Mouse (Mus musculus): Measurements from ENCODE around the gene Upp1.

Upp1 gene

GRCm38 (mm10) chr11:9118050-9118420 lies at the start of gene Upp1:
TSS of gene Upp1 (plus strand) at chr11:9118103.
- DNase-seq (ENCODE audit: low read depth, low spot score): no peak

GRCm38 (mm10) chr11:9076444-9076843 lies 41.5 kb upstream of the Upp1 start:
- DNase-seq (ENCODE audit: low read depth, low spot score): no peak

- DNase-seq (ENCODE audit: low read depth, low spot score): no peak
Measured at GRCm38 (mm10) chr11:9113189-9113588, 4.7 kb upstream of the Upp1 start.

- peak; percentile 47 for DNase-seq (ENCODE audit: low read depth, low spot score)
Measured at GRCm38 (mm10) chr11:9115367-9116120, 2.4 kb upstream of the Upp1 start.

GRCm38 (mm10) chr11:9116121-9116520 lies 1.8 kb upstream of the Upp1 start:
- peak; percentile 95 for DNase-seq (ENCODE audit: low read depth, low spot score)

GRCm38 (mm10) chr11:9116916-9117315 lies 987 bp upstream of the Upp1 start:
- peak; percentile 94 for DNase-seq (ENCODE audit: low read depth, low spot score)

- peak; percentile 77 for DNase-seq (ENCODE audit: low read depth, low spot score)
Measured at GRCm38 (mm10) chr11:9117358-9118049, 399 bp upstream of the Upp1 start.

GRCm38 (mm10) chr11:9118421-9119121 lies 668 bp downstream of the Upp1 start:
- peak; percentile 90 for DNase-seq (ENCODE audit: low read depth, low spot score)

GRCm38 (mm10) chr11:9119231-9120020 lies 1.5 kb downstream of the Upp1 start:
- DNase-seq (ENCODE audit: low read depth, low spot score): peak; percentile 48

GRCm38 (mm10) chr11:9122315-9122714 lies 4.4 kb downstream of the Upp1 start:
- DNase-seq (ENCODE audit: low read depth, low spot score): peak; percentile 61

- no peak for DNase-seq (ENCODE audit: low read depth, low spot score)
Measured at GRCm38 (mm10) chr11:9126373-9127107, 8.6 kb downstream of the Upp1 start.

- DNase-seq (ENCODE audit: low read depth, low spot score): no peak
Measured at GRCm38 (mm10) chr11:9128110-9128509, 10.2 kb downstream of the Upp1 start.

GRCm38 (mm10) chr11:9129528-9129927 lies 11.6 kb downstream of the Upp1 start:
- no peak for DNase-seq (ENCODE audit: low read depth, low spot score)

- no peak for DNase-seq (ENCODE audit: low read depth, low spot score)
Measured at GRCm38 (mm10) chr11:9131688-9132087, 13.8 kb downstream of the Upp1 start.

- peak; percentile 80 for DNase-seq (ENCODE audit: low read depth, low spot score)
Measured at GRCm38 (mm10) chr11:9135589-9136246, 17.8 kb downstream of the Upp1 start.

- peak; percentile 86 for DNase-seq (ENCODE audit: low read depth, low spot score)
Measured at GRCm38 (mm10) chr11:9136471-9136870, 18.6 kb downstream of the Upp1 start.

GRCm38 (mm10) chr11:9145113-9145512 lies 27.2 kb downstream of the Upp1 start:
- DNase-seq (ENCODE audit: low read depth, low spot score): no peak

- peak; percentile 63 for DNase-seq (ENCODE audit: low read depth, low spot score)
Measured at GRCm38 (mm10) chr11:9146115-9146514, 28.2 kb downstream of the Upp1 start.

- DNase-seq (ENCODE audit: low read depth, low spot score): no peak
Measured at GRCm38 (mm10) chr11:9146683-9147082, 28.8 kb downstream of the Upp1 start.

GRCm38 (mm10) chr11:9148206-9148605 lies 30.3 kb downstream of the Upp1 start:
- no peak for DNase-seq (ENCODE audit: low read depth, low spot score)

Measured in ZHBTc4 (cell line).